Mouse (Mus musculus): ENCODE results near the gene Cul9. TPM values are rescaled to one million over a fixed set of nuclear protein-coding genes. Genes with fewer than 3 reads are reported as not detected.

Cul9 gene
- polyA plus RNA-seq, 1 experiment from 2014 or later = 4.8 TPM

DNA sequence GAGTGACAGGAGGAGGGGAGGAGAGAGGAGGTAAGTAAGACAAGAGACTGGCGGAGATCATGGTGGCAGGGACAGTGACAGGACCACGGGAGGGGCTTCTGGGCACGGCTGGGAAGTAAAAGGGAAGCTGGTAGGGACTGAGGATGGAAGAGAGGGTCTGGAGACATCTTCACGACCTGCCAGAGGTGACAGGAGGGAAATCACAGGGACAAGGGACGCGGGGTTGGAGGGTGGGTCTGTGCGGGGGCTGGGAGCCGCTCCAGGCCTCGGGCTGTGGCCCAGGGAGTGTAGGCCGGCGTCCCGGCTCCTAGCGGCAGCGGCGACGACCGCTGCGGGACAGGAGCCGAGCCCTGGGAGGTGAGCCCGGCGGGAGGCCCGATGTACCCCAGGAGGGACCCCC, 59.2 kb downstream of the Cul9 start:
- DNase-seq (ENCODE audit: low spot score) = no peak

DNA sequence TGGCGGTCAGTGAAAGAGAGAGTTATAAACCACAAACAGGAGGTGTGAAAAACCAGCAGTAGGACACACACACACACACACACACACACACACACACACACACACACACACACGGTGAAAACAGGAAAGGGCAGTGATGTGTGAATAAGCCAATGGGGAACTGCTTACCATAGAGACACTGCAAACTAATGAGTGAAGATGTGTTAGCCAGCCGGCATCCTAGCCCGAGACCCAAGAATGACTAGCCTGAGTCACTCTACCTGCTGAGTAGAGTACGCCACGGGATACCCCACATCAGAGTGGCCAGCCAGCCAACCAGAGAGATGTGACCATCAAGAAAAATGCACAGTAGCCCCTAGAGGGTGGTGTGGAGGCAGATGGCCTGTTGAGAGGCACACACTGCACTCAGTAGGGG, 61.7 kb downstream of the Cul9 start:
- peak overlapping the region; percentile 57 for H3K4me3 ChIP-seq
- no peak for DNase-seq (ENCODE audit: low spot score)

More for the DNA sequence above, 59.2 kb downstream of the Cul9 start:
- Histone ChIP-seq H3K27ac (no peak overlapping the region), H3K4me1 (peaks cover 21% of the 10 kb centered on the region), H3K9me3 (no peaks in the 10 kb centered on the region), H3K36me3 (no peaks in the 10 kb centered on the region), H3K27me3 (ENCODE audit: insufficient read depth, poor library complexity, severe bottlenecking) (peaks cover 86% of the 10 kb centered on the region), H3K4me3 (peak overlapping the region; percentile 60)
- under 1% methylated on average over 13 of the region's 22 CpGs for WGBS

DNA sequence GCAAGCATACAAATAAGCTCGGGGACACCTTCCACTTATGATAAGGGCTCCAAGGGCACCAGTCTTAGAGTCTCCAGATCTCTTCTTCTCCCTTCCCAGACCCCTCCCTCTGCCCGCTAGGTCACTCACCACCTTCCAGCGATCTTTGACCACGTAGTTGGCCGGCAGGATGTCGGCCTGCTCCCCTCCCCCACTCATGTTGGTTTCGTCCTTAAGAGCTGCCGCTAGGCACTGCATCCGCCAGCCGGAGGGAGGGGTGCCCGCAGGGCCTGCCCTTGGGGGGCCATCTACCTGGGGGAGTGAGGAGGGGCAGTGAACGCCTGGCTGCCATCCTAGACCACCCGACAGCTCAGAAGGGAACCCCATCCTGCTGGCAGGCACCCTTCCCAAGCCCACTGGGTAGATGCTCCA, 62.2 kb downstream of the Cul9 start:
- peak overlapping the region; percentile 59; the same call in 1 of the 2 replicates for H3K27ac ChIP-seq
- H3K27me3 ChIP-seq (ENCODE audit: insufficient read depth, poor library complexity, severe bottlenecking) = peaks cover 99% of the 10 kb centered on the region
- peaks cover 24% of the 10 kb centered on the region for H3K4me1 ChIP-seq
- 5% methylated on average over 13 of the region's 13 CpGs for WGBS
- no peaks in the 10 kb centered on the region for H3K9me3 ChIP-seq
- no peak for DNase-seq (ENCODE audit: low spot score)
- H3K4me3 ChIP-seq = peak overlapping the region; percentile 57
- no peaks in the 10 kb centered on the region for H3K36me3 ChIP-seq

More for the DNA sequence above, 61.7 kb downstream of the Cul9 start:
- 14% methylated on average over 6 of the region's 6 CpGs for WGBS
- Histone ChIP-seq H3K4me1 (peaks cover 24% of the 10 kb centered on the region), H3K27me3 (ENCODE audit: insufficient read depth, poor library complexity, severe bottlenecking) (peaks cover 99% of the 10 kb centered on the region), H3K36me3 (no peaks in the 10 kb centered on the region), H3K9me3 (no peaks in the 10 kb centered on the region), H3K27ac (0 out of 2 replicates have a peak overlapping the region, but pooled peaks have one; percentile 37)

DNA sequence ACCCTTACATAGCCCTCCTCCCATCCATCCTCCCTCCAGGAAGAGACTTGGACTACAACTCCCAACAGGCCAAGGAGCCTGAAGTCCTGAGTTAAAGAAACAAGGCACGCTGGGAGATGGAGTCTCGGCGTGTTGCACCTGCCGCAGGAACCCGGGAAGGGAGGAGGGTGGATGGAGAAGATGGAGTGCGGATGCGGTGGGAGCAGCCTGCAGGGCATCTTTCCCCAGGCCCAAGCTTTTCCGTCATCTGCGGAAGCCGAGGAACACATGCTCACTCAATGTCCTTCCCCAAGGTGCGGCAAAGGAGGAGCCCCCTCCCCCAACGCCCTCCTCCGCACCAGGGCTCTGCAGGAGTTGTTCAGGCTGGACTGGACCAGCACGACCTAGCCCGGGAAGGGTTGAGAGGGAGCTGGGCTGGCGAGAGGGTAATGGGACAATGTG, 62.6 kb downstream of the Cul9 start:
- Histone ChIP-seq H3K36me3 (no peaks in the 10 kb centered on the region), H3K9me3 (no peaks in the 10 kb centered on the region), H3K27ac (peak overlapping the region; percentile 59; the same call in 1 of the 2 replicates), H3K4me3 (peak overlapping the region; percentile 57), H3K4me1 (peaks cover 24% of the 10 kb centered on the region), H3K27me3 (ENCODE audit: insufficient read depth, poor library complexity, severe bottlenecking) (peaks cover 99% of the 10 kb centered on the region)
- DNase-seq (ENCODE audit: low spot score) = no peak
- under 1% methylated on average over 16 of the region's 16 CpGs for WGBS

DNA sequence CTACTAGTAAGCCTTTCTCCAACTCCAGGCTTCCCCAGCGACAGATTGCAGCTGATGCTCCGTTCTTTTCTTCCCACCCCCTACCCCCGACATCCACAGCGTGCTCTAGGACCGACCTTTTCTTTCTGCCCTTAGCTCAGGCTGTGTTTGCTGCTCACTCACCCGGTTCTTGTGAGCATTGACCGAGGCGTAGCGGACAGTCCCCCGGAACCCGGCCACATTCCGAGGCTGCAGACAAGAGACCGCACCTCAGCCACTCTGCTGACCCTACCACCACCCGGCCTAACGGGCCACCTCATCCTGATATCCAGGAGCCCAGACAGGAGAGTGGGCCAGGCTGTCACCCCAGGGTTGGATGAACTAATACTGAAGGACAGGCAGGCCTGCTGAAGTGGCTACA, 68.9 kb downstream of the Cul9 start:
- DNase-seq (ENCODE audit: low spot score) = no peak
- Histone ChIP-seq H3K4me1 (peaks cover 12% of the 10 kb centered on the region; the same call in 1 of the 2 replicates), H3K9me3 (no peaks in the 10 kb centered on the region), H3K27ac (no peak overlapping the region), H3K4me3 (no peak overlapping the region), H3K36me3 (no peaks in the 10 kb centered on the region), H3K27me3 (ENCODE audit: insufficient read depth, poor library complexity, severe bottlenecking) (peaks cover 60% of the 10 kb centered on the region)
- WGBS = 80% methylated on average over 15 of the region's 15 CpGs

DNA sequence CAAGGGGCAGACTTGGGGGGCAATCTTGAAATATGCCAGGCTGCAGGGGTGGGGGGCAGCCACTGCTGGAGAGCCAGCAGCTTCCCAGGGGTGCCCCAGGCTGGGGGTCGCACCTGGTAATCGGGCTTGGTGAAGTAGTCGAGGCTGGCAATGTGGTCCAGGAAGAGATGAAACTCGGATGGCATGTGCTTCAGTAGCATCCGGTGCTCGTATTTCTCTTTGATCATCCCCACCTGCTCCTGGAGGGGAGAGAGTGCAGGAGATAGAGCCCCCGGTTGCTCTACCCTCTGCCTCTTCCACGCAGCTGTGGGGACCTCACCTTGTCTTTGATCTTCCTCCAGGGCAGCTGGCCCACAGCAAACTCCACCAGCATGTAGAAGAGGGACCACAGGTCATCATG, 69.6 kb downstream of the Cul9 start:
- no peak overlapping the region for H3K4me3 ChIP-seq
- no peak for DNase-seq (ENCODE audit: low spot score)
- H3K9me3 ChIP-seq = no peaks in the 10 kb centered on the region
- WGBS = 67% methylated on average over 8 of the region's 8 CpGs
- no peaks in the 10 kb centered on the region for H3K36me3 ChIP-seq
- H3K27me3 ChIP-seq (ENCODE audit: insufficient read depth, poor library complexity, severe bottlenecking) = peaks cover 53% of the 10 kb centered on the region
- peaks cover 12% of the 10 kb centered on the region; the same call in 1 of the 2 replicates for H3K4me1 ChIP-seq
- H3K27ac ChIP-seq = no peak overlapping the region

DNA sequence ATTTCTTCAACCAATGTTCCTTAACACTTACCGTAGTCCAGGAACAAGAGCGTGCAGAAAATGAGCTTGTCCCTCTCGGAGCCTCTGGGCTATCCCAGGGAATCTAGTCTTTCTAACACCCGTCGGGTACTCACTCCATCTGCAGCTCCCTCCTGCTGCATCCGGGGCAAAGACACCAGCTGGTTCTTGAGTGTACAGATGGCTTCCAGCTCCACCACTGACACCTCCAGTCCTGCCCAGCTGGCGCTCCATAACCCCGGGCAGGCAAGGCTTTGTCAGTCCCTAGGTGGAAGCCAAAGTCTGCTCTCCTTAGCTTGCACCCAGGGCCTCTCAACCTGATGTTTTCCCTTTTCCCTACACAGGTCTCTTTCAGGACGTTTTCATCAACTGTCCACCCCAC, 78.4 kb downstream of the Cul9 start:
- no peak overlapping the region for H3K4me3 ChIP-seq
- DNase-seq (ENCODE audit: low spot score) = no peak

DNA sequence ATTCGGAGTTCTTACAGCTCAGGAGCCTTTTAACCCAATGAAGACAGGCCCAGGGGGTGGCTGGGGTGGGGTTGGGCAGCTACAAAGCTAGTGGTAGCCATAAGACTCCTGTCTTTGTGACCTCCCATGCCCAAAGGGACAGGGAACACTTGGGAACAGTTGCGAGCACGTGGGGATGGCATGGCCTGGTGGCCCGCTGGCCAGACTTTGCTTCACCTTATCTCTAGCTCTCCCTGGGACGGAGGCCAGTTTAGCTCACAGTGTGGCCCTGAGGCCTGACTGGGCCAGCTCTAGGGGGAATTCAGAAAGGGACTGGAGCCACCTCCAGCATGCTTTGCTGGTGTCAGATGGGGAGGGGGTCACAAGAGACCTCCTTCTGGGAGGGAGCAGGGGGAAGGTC, 84.0 kb downstream of the Cul9 start:
- peaks cover 92% of the 10 kb centered on the region for H3K27me3 ChIP-seq (ENCODE audit: insufficient read depth, poor library complexity, severe bottlenecking)

More for the DNA sequence above, 78.4 kb downstream of the Cul9 start:
- Histone ChIP-seq H3K9me3 (no peaks in the 10 kb centered on the region), H3K4me1 (0 out of 2 replicates have a peak, but pooled peaks cover 13% of the 10 kb centered on the region), H3K36me3 (no peaks in the 10 kb centered on the region), H3K27me3 (ENCODE audit: insufficient read depth, poor library complexity, severe bottlenecking) (peaks cover 62% of the 10 kb centered on the region), H3K27ac (no peak overlapping the region)
- WGBS = 74% methylated on average over 9 of the region's 9 CpGs

DNA sequence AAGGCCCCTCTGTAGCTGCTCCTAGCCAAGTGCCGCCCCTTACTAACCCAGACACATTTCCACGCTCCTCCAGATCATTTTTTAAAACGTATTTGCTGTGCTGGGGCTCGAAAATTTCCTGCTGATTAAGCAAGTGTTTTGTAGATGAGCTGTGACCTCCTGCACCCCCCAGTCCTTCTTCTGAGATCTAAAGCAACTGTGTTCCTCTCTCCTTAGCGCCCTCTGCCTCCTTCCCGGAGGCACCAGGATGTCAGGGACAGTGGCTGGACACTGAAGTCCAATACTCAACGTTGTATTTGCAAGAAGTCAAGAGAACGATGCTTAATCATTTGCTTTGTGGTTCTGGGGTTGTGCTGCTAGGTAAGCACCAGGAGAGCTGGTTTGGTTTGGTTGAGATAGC, 84.8 kb downstream of the Cul9 start:
- WGBS = 11% methylated on average over 8 of the region's 8 CpGs
- Histone ChIP-seq H3K4me3 (peak overlapping the region; percentile 62), H3K9me3 (no peaks in the 10 kb centered on the region), H3K4me1 (peaks cover 51% of the 10 kb centered on the region), H3K27me3 (ENCODE audit: insufficient read depth, poor library complexity, severe bottlenecking) (peaks cover 93% of the 10 kb centered on the region), H3K27ac (peak overlapping the region; percentile 77), H3K36me3 (no peaks in the 10 kb centered on the region)
- DNase-seq (ENCODE audit: low spot score) = no peak

More for the DNA sequence above, 84.0 kb downstream of the Cul9 start:
- no peak for DNase-seq (ENCODE audit: low spot score)
- no peaks in the 10 kb centered on the region for H3K36me3 ChIP-seq
- H3K27ac ChIP-seq = no peak overlapping the region
- H3K9me3 ChIP-seq = no peaks in the 10 kb centered on the region
- H3K4me3 ChIP-seq = no peak overlapping the region
- WGBS = 55% methylated on average over 5 of the region's 5 CpGs
- H3K4me1 ChIP-seq = peaks cover 52% of the 10 kb centered on the region

DNA sequence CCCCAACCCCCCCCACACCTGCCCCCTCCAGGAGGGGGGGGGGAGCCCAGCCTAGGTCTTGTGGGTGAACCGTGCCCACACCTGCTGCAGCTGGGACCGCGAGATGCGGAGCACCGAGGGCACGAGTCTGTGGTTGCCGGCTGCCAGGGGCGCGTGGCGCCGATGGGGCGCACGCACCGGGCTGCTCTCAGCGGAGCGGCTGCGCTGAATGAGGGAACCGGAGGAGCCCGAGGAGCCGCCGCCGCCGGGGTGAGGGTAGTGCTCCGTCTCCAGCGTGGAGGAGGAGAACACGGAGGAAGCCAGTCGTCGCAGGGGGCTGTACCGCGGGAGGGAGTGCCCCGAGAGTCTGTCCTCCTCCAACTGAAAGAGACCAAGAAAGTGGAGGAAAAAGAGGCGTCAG, 85.5 kb downstream of the Cul9 start:
- H3K4me1 ChIP-seq = peaks cover 56% of the 10 kb centered on the region
- 1% methylated on average over 32 of the region's 32 CpGs for WGBS
- peaks cover 93% of the 10 kb centered on the region for H3K27me3 ChIP-seq (ENCODE audit: insufficient read depth, poor library complexity, severe bottlenecking)
- H3K4me3 ChIP-seq = peak overlapping the region; percentile 62
- no peak for DNase-seq (ENCODE audit: low spot score)
- H3K27ac ChIP-seq = peak overlapping the region; percentile 77
- H3K9me3 ChIP-seq = no peaks in the 10 kb centered on the region
- H3K36me3 ChIP-seq = no peaks in the 10 kb centered on the region

DNA sequence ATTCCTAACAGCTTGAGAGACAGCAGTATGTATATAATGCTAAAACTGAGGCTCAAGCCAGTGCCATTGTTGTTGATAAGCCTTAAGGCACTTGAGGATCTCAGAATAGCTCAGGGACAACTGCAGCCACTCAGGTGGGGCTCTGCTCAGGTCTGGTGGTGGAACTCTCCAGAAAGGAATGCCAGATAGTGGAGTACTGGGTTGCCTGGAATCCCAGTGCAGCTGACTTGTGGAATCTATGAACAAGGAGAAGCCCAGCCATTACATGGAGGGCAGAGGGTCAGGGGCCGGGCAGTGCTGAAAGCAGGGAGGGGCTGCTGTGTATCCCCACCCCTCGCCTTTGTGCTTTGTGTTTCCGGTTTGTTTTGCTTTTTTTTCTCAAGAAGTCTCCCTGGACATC, 87.7 kb downstream of the Cul9 start:
- no peak for DNase-seq (ENCODE audit: low spot score)
- 9% methylated on average over 3 of the region's 3 CpGs for WGBS
- Histone ChIP-seq H3K9me3 (no peaks in the 10 kb centered on the region), H3K27ac (peak overlapping the region; percentile 72), H3K36me3 (no peaks in the 10 kb centered on the region), H3K27me3 (ENCODE audit: insufficient read depth, poor library complexity, severe bottlenecking) (peaks cover 97% of the 10 kb centered on the region), H3K4me1 (peaks cover 75% of the 10 kb centered on the region), H3K4me3 (no peak overlapping the region)

DNA sequence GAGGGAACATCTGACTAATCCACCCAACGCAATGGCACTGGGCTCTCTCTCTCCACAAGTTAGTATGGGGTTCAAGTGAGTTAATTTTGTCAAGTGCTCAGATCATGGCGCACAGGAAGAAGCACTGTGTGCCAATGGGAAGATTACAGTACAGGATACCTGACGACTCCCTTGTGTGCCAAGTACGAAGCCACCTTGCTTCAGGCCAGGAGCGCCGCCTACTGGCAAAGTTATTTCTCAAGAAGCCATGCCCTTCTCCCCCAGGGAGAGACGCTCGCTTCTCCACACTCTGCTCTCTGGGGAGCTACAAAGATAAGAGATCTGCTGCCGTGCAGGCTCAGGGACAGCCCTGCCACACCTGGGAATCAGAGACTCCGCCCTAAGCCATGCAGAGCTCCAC, 88.4 kb downstream of the Cul9 start:
- no peaks in the 10 kb centered on the region for H3K9me3 ChIP-seq
- no peaks in the 10 kb centered on the region for H3K36me3 ChIP-seq
- H3K27ac ChIP-seq = peak overlapping the region; percentile 72
- H3K27me3 ChIP-seq (ENCODE audit: insufficient read depth, poor library complexity, severe bottlenecking) = peaks cover 97% of the 10 kb centered on the region
- no peak for DNase-seq (ENCODE audit: low spot score)
- 10% methylated on average over 10 of the region's 10 CpGs for WGBS
- no peak overlapping the region for H3K4me3 ChIP-seq
- H3K4me1 ChIP-seq = peaks cover 81% of the 10 kb centered on the region

DNA sequence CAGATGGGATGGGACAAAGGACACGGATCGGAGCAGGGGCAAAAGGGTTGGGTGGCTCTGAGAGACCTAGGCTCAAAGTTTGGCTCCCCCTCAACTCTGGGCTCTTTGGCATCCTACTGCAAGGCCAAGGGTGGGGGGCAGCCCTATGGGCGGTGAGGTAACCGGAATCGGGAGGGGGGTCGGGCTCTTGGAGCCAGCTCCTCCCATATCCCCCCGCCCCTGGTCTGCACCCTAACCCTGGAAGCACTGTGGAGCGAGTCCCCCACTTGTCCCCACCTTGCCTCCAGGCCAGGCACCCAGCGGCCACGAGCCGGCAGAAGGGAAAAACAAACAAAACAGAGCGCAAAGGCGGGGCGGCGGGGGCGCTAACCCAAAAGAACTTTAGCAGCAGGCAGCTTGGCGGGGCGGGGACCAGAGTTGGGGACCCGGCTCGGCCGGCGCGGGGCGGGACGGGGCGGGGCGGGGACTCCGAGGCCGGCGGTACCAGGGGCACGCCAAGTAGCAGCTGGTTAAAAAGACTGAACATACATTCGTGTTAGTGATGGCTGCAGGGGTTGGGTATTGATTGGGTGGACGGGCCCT, 91.0 kb downstream of the Cul9 start:
- Histone ChIP-seq H3K36me3 (no peaks in the 10 kb centered on the region), H3K27ac (peak overlapping the region; percentile 44), H3K4me3 (peak overlapping the region; percentile 59), H3K27me3 (ENCODE audit: insufficient read depth, poor library complexity, severe bottlenecking) (peaks cover 91% of the 10 kb centered on the region), H3K9me3 (no peaks in the 10 kb centered on the region), H3K4me1 (peaks cover 66% of the 10 kb centered on the region)
- DNase-seq (ENCODE audit: low spot score) = no peak
- WGBS = 2% methylated on average over 33 of the region's 33 CpGs

Measured in heart, embryonic 10.5 days (tissue).